Comparison of ENCODE assay signal across 7 mouse cellular contexts in the genomic region with DNA sequence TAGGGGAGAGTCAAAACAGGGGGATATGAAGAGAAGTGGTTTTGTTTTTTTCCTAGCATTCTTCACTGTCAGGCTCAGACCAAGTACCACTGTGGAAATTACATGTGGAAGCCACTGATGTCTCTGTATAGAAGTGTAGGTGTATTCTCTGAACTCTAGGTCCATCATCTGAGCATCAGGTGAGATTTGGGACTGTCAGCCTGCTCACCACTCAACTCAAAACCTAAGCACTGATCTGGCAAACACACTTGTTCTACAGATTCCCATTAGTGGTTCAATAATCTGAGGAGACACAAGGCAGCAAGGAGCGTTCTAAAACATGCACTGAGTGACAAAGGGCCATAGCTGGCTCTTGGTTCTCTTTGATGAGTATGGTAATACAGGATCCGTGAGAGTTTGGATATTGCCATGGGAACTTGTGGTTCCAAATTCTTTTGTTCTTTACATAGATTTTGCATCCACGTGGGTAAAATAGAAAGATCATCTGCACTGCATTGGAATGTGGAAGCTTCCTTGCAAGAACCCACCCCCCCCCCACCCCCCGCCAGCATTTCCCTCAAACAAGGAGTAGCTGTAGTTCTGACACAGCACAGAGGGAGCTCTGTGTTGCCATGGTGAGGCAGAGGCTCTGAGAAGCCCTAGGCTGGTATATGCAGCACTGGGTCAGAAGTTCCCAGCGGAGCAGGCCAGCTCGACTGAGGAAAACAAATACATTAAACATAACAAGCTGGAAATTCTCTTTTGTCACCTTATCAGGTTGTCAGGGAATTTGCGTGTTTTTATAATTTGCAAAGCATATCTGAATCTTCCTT.
DNase-seq lines count a peak whose midpoint lies in the region; ATAC-seq and TF ChIP-seq lines count a peak whose summit lies in the region.

No protein-coding gene starts in this region.

- ATAC-seq in midbrain, embryonic 14.5 days (ENCODE audit: low FRiP score, low TSS enrichment), result peak; percentile 96
- ATAC-seq in megakaryocyte-erythroid progenitor cell, adult 5-6 weeks (replicated peaks; ENCODE audit: low FRiP score, low TSS enrichment, poor library complexity, severe bottlenecking), result no peak

- WGBS in hindbrain, embryonic 10.5 days, result 8% methylated on average over 7 of the region's 7 CpGs
- whole genome bisulfite sequencing in midbrain, embryonic 14.5 days, result under 1% methylated on average over 7 of the region's 7 CpGs

- H3K4me1 ChIP-seq in hindbrain, embryonic 10.5 days (replicated peaks), result peaks cover 41% of the 10 kb centered on the region
- H3K4me1 ChIP-seq in midbrain, embryonic 14.5 days (ENCODE audit: control insufficient read depth, insufficient read depth, low read length), result peaks cover 26% of the 10 kb centered on the region

- peak; percentile 51 for DNase-seq in R1 (ENCODE audit: low read depth, low spot score)
- peak; percentile 93 for DNase-seq in brain, embryonic 14.5 days (ENCODE audit: low read depth)
- DNase-seq in hindbrain, embryonic 10.5 days (ENCODE audit: low spot score), result peak; percentile 83
- peak; percentile 86 for DNase-seq in midbrain, embryonic 14.5 days
- no peak for DNase-seq in adrenal gland, postnatal 10 days
- no peak for DNase-seq in thymus, postnatal 10 days (ENCODE audit: low spot score in 2 of 2)

- H3K9ac ChIP-seq in midbrain, embryonic 14.5 days (replicated peaks; ENCODE audit: low read length), result no peak overlapping the region

- no peaks in the 10 kb centered on the region for H3K9me3 ChIP-seq in hindbrain, embryonic 10.5 days
- no peaks in the 10 kb centered on the region; the same call in 1 of the 2 replicates for H3K9me3 ChIP-seq in midbrain, embryonic 14.5 days (ENCODE audit: control insufficient read depth, low read length)

- no peaks in the 10 kb centered on the region for H3K36me3 ChIP-seq in hindbrain, embryonic 10.5 days
- H3K36me3 ChIP-seq in midbrain, embryonic 14.5 days (ENCODE audit: control insufficient read depth, insufficient read depth, low read length), result no peaks in the 10 kb centered on the region

- H3K4me3 ChIP-seq in hindbrain, embryonic 10.5 days, result peak overlapping the region; percentile 9; the same call in 1 of the 2 replicates
- H3K4me3 ChIP-seq in midbrain, embryonic 14.5 days (replicated peaks; ENCODE audit: low read depth, low read length), result no peak overlapping the region

- peak overlapping the region; percentile 84 for H3K27ac ChIP-seq in hindbrain, embryonic 10.5 days
- H3K27ac ChIP-seq in midbrain, embryonic 14.5 days (replicated peaks; ENCODE audit: low read depth, low read length), result peak overlapping the region; percentile 69

- H3K4me2 ChIP-seq in midbrain, embryonic 14.5 days (ENCODE audit: low read length), result peak overlapping the region; percentile 9; the same call in 1 of the 2 replicates

- H3K27me3 ChIP-seq in hindbrain, embryonic 10.5 days (ENCODE audit: insufficient read depth, poor library complexity, severe bottlenecking), result no peaks in the 10 kb centered on the region
- H3K27me3 ChIP-seq in midbrain, embryonic 14.5 days (ENCODE audit: control insufficient read depth, insufficient read depth, low read length), result no peaks in the 10 kb centered on the region

- TF ChIP-seq POLR2A in brain, embryonic 14.5 days (IDR thresholded peaks at IDR 0.05; ENCODE audit: borderline replicate concordance, extremely low read depth, insufficient read depth, insufficient read length, poor library complexity, severe bottlenecking), result no peak

- TF ChIP-seq CTCF in brain, embryonic 14.5 days (IDR thresholded peaks at IDR 0.05; ENCODE audit: borderline replicate concordance, extremely low read depth, insufficient read depth, insufficient read length), result no peak

Comparison
In these comparisons a context has a peak if more than half of its experiments do, and no peak if none do; other contexts are left out.
1. DNase-seq: peak in R1 (single experiment), brain, embryonic 14.5 days (single experiment), hindbrain, embryonic 10.5 days (single experiment) and midbrain, embryonic 14.5 days (single experiment); none in adrenal gland, postnatal 10 days (single experiment) and thymus, postnatal 10 days (0 of 2).